In genomic region chr8:109407913-109408312, GRCm38 (mm10) we compare ENCODE assay signal across 10 mouse cellular contexts.
A peak's percentile ranks its signal among the peaks of the same experiment; 100 is the strongest.
DNase-seq lines count a peak whose midpoint lies in the region.
"Had no signal": no experiment of that assay in that cellular context is flagged by ENCODE, and none has a peak within 500 bp of the region (broad histone marks: within the 10 kb centered on the region; RNA-seq: fewer than 3 reads in every experiment).

No protein-coding gene starts in this region.

- peak; percentile 16 to 33 for DNase-seq in kidney, postnatal 4 days
- no peak for DNase-seq in kidney, adult 11 months
- DNase-seq in right cerebral cortex, postnatal 4 days: peak; percentile 30
- no peak for DNase-seq in right cerebral cortex, postnatal 25 days
- peak; percentile 73 for DNase-seq in R1 (ENCODE audit: low read depth, low spot score)
- DNase-seq in testis, postnatal 10 days (ENCODE audit: low spot score): peak; percentile 50
- no peak for DNase-seq in ovary, adult 18-20 months (ENCODE audit: low spot score)
- DNase-seq: adrenal gland, postnatal 10 days; kidney, postnatal 14 days; right cerebral cortex, adult 18-20 months had no signal

Comparison
In these comparisons a context has a peak if more than half of its experiments do, and no peak if none do; other contexts are left out.
1. DNase-seq: peak in kidney, postnatal 4 days (2 of 2), right cerebral cortex, postnatal 4 days (single experiment), R1 (single experiment) and testis, postnatal 10 days (single experiment); none in kidney, adult 11 months (single experiment), right cerebral cortex, postnatal 25 days (single experiment) and ovary, adult 18-20 months (single experiment).